Mouse (Mus musculus): ENCODE data around the gene Myo18b. TPM values are rescaled to one million over a fixed set of nuclear protein-coding genes. Genes with fewer than 3 reads are reported as not detected.

The Myo18b gene
- polyA plus RNA-seq, 1 experiment from 2014 or later, result 0.69 TPM

DNA sequence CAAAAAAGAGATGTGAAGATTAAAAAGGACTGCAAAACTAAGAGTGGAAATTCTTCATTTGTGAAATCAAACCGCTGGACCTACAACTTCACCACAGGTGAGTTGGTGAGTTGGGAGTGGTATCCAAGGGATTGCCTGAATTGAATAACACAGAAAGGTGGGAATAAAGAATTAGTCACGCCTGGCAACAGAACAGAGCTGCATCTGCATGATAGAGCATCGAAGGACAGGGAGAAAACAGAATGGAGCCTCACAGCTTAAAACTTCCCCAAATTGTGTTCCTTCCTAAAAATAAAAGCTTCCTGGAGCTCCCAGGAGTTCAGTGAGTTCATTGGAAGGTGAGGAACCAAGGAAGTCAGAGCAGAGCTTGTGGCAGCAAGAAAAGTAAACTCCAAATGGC, 73.7 kb downstream of the Myo18b start:
- Histone ChIP-seq H3K27ac (ENCODE audit: low read length) (no peak overlapping the region), H3K4me2 (replicated peaks; ENCODE audit: low read depth, low read length) (no peak overlapping the region), H3K4me3 (ENCODE audit: low read depth, low read length) (no peak overlapping the region), H3K9me3 (ENCODE audit: control insufficient read depth, low read depth, low read length) (no peaks in the 10 kb centered on the region), H3K36me3 (ENCODE audit: control insufficient read depth, insufficient read depth, low read length) (no peaks in the 10 kb centered on the region), H3K27me3 (ENCODE audit: control insufficient read depth, insufficient read depth, low read length) (no peaks in the 10 kb centered on the region), H3K4me1 (ENCODE audit: control insufficient read depth, insufficient read depth, low read length) (no peaks in the 10 kb centered on the region), H3K9ac (replicated peaks; ENCODE audit: low read depth, low read length) (no peak overlapping the region)
- 71% methylated on average over 3 of the region's 3 CpGs for WGBS
- no peak for ATAC-seq (ENCODE audit: insufficient number of reproducible peaks, insufficient read depth, low FRiP score, low read depth)

DNA sequence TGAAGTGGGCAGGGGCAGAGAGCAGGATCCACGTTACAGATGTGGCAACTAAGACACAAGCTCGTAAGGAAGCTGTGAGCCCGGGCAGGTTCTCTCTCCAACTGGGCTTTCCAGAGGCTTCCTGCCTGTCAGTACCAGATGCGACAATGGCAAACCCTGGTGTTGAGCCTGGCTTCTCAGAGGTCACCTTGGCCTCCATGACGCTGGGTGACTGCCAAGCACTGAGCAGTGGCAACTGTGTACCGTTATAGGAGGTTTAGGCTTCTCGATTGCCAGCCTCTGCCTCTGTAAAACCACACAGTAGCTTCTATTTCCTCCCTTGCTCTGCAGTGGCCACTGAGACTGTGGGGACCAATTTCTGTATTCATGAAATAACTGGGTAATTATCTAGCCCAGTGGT, 81.1 kb downstream of the Myo18b start:
- ATAC-seq (ENCODE audit: insufficient number of reproducible peaks, insufficient read depth, low FRiP score, low read depth), result no peak
- H3K36me3 ChIP-seq (ENCODE audit: control insufficient read depth, insufficient read depth, low read length), result no peaks in the 10 kb centered on the region
- no peak overlapping the region for H3K27ac ChIP-seq (ENCODE audit: low read length)
- H3K27me3 ChIP-seq (ENCODE audit: control insufficient read depth, insufficient read depth, low read length), result no peaks in the 10 kb centered on the region
- H3K9me3 ChIP-seq (ENCODE audit: control insufficient read depth, low read depth, low read length), result no peaks in the 10 kb centered on the region
- no peaks in the 10 kb centered on the region for H3K4me1 ChIP-seq (ENCODE audit: control insufficient read depth, insufficient read depth, low read length)
- H3K4me3 ChIP-seq (ENCODE audit: low read depth, low read length), result no peak overlapping the region
- WGBS, result 82% methylated on average over 7 of the region's 7 CpGs
- H3K9ac ChIP-seq (replicated peaks; ENCODE audit: low read depth, low read length), result no peak overlapping the region
- H3K4me2 ChIP-seq (replicated peaks; ENCODE audit: low read depth, low read length), result no peak overlapping the region

DNA sequence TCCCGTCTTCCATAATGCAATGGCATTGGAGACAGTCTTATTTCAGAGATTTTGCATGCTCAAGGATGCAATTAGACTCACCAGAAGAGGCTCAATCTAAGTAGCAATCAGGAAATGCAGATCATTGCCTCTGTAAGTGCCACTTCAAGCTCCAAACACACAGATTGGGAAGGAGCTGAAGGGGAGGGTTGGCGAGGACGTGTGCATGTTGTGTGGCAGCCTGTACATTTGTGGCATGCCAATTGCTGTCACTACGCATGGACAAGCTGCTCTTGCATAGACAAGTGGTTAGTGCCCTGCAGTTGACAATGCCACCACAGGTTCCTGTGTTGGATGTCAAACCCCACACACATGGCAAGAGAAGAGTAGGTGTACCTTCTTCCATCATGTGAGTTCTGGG, 88.5 kb downstream of the Myo18b start:
- WGBS, result 93% methylated on average over 4 of the region's 4 CpGs
- Histone ChIP-seq H3K36me3 (ENCODE audit: control insufficient read depth, insufficient read depth, low read length) (no peaks in the 10 kb centered on the region), H3K9me3 (ENCODE audit: control insufficient read depth, low read depth, low read length) (no peaks in the 10 kb centered on the region), H3K4me3 (ENCODE audit: low read depth, low read length) (no peak overlapping the region), H3K27ac (ENCODE audit: low read length) (no peak overlapping the region), H3K4me2 (replicated peaks; ENCODE audit: low read depth, low read length) (no peak overlapping the region), H3K27me3 (ENCODE audit: control insufficient read depth, insufficient read depth, low read length) (no peaks in the 10 kb centered on the region), H3K4me1 (ENCODE audit: control insufficient read depth, insufficient read depth, low read length) (no peaks in the 10 kb centered on the region), H3K9ac (replicated peaks; ENCODE audit: low read depth, low read length) (no peak overlapping the region)
- no peak for ATAC-seq (ENCODE audit: insufficient number of reproducible peaks, insufficient read depth, low FRiP score, low read depth)

DNA sequence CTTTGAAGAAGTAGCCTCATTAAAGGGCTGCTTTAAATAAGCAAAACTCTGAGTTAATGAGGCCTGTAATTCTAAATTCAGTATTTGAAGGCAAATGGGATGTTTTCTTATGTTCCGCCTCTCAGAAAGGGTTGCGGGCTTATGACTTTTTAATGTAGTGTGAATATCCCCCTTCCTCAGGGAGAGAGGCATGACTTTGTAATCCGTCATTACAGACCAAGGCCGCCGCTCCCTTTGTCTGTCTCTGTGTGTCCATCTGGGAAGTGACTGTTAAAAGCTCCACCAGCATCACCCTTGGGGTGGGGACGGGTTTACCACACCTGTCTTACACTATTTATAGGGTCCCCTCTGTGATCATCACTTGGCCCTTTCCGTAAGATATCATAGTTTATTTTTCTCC, 100.1 kb downstream of the Myo18b start:
- no peaks in the 10 kb centered on the region for H3K9me3 ChIP-seq (ENCODE audit: control insufficient read depth, low read depth, low read length)
- H3K4me2 ChIP-seq (replicated peaks; ENCODE audit: low read depth, low read length), result no peak overlapping the region
- ATAC-seq (ENCODE audit: insufficient number of reproducible peaks, insufficient read depth, low FRiP score, low read depth), result no peak
- no peak overlapping the region for H3K27ac ChIP-seq (ENCODE audit: low read length)
- H3K36me3 ChIP-seq (ENCODE audit: control insufficient read depth, insufficient read depth, low read length), result no peaks in the 10 kb centered on the region
- H3K9ac ChIP-seq (replicated peaks; ENCODE audit: low read depth, low read length), result no peak overlapping the region
- no peaks in the 10 kb centered on the region for H3K4me1 ChIP-seq (ENCODE audit: control insufficient read depth, insufficient read depth, low read length)
- no peak overlapping the region for H3K4me3 ChIP-seq (ENCODE audit: low read depth, low read length)
- 81% methylated on average over 7 of the region's 7 CpGs for WGBS
- no peaks in the 10 kb centered on the region for H3K27me3 ChIP-seq (ENCODE audit: control insufficient read depth, insufficient read depth, low read length)

DNA sequence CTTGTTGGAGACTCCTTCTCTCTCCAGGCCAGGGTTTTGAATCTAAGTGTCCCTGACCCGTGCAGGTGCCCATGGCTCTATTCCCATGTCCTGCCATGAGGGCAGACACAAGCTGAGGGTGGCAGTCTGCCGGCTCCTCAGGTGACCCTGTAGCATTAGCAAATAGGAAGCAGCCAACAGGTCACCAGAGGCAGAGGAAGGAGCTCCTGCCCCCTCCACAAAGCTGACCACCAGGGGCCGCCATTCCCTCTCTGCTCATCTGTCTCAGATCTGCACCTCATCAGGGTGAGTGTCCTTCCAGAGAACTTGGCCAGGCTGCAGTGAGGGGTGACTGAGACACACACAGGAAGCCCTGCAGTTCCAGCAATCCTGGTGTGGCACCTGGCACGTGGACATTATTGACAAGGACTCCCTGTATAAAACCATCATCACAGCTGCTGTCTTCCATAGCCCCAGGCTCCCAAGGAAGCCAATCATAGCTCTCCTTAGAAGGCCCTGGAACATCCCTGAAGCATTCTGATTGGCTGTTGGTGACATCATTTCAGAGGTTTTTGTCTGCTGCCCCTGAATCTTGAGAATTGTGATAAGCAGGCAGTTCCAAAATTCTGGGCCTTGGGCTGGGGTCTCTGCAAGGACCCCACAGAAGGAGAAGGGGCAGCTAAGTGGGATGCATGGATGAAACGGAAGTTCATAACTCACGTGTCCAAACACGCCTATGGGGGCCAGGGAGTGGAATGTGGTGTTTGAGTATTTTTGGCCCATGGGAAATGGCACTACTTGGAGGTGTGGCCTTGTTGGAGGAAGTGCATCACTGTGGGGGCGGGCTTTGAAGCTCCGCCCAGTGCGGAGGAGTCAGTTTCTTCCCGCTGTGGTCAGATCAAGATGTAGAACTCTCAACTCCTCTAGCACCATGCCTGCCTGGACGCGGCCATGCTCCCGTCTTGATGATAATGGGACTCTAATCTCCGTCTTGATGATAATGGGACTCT, 104.1 kb downstream of the Myo18b start:
- no peak for ATAC-seq (ENCODE audit: insufficient number of reproducible peaks, insufficient read depth, low FRiP score, low read depth)
- WGBS, result 74% methylated on average over 15 of the region's 15 CpGs
- Histone ChIP-seq H3K9ac (replicated peaks; ENCODE audit: low read depth, low read length) (no peak overlapping the region), H3K36me3 (ENCODE audit: control insufficient read depth, insufficient read depth, low read length) (no peaks in the 10 kb centered on the region), H3K4me3 (ENCODE audit: low read depth, low read length) (no peak overlapping the region), H3K4me1 (ENCODE audit: control insufficient read depth, insufficient read depth, low read length) (no peaks in the 10 kb centered on the region), H3K9me3 (ENCODE audit: control insufficient read depth, low read depth, low read length) (no peaks in the 10 kb centered on the region), H3K4me2 (replicated peaks; ENCODE audit: low read depth, low read length) (no peak overlapping the region), H3K27ac (ENCODE audit: low read length) (no peak overlapping the region), H3K27me3 (ENCODE audit: control insufficient read depth, insufficient read depth, low read length) (no peaks in the 10 kb centered on the region)

DNA sequence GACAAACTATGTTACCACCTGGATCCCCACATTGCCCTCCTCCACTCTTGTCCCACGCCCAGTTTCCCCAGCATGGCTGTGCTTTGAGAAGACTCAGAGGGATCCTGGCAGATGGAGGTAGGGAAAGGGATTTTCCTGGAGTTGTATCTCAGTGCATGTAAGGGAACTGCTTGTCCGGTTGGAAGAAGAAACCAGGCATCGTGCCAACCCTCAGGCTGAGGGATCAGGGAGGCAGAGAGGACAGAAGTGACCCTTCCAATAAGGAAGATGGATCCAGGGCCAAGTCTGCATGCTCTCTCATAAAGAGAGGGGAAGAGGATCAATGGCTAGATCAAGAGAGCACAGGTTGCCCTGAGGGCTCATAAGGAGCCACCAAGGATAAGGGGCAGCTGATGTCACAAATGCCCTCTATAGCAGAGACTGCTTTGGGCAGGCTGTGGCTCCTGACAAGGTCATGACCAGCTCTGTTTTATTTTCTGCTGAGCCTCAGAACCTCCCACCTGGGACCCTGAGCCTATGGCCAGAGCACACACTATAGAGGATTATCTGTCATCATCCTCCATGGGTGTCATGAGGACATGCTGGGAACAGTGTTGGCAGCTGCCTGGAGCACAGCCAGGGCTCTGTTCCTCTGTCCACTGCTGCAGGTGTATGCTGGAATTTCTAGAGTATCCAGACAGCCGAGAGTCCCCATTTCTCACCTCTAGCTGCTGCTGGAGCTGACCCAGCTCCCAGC, 105.6 kb downstream of the Myo18b start:
- Histone ChIP-seq H3K9me3 (ENCODE audit: control insufficient read depth, low read depth, low read length) (no peaks in the 10 kb centered on the region), H3K4me3 (ENCODE audit: low read depth, low read length) (no peak overlapping the region), H3K27me3 (ENCODE audit: control insufficient read depth, insufficient read depth, low read length) (no peaks in the 10 kb centered on the region), H3K36me3 (ENCODE audit: control insufficient read depth, insufficient read depth, low read length) (no peaks in the 10 kb centered on the region), H3K4me1 (ENCODE audit: control insufficient read depth, insufficient read depth, low read length) (no peaks in the 10 kb centered on the region), H3K27ac (ENCODE audit: low read length) (no peak overlapping the region), H3K9ac (replicated peaks; ENCODE audit: low read depth, low read length) (no peak overlapping the region), H3K4me2 (replicated peaks; ENCODE audit: low read depth, low read length) (no peak overlapping the region)
- 63% methylated on average over 4 of the region's 4 CpGs for WGBS
- ATAC-seq (ENCODE audit: insufficient number of reproducible peaks, insufficient read depth, low FRiP score, low read depth), result no peak

DNA sequence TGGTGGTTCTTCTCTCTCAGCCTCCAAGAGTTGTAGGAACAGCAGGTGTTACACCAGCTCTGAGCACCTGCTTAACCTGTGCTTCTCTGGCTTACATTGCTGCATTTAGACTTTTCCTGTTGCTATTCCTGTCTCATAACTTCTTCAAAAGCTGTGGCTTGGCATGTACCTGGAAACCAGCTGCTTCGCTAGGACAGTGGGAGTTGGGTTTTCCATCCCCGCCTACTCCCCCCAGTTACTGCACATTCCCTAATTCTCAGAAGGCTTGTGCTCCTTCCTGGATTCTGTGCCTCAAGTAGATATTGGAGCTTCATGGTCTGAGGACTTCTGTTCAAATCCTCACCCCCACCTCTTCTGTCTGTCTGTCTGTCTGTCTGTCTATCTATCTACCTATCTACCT, 107.7 kb downstream of the Myo18b start:
- H3K9ac ChIP-seq (replicated peaks; ENCODE audit: low read depth, low read length), result no peak overlapping the region
- H3K4me1 ChIP-seq (ENCODE audit: control insufficient read depth, insufficient read depth, low read length), result no peaks in the 10 kb centered on the region
- H3K36me3 ChIP-seq (ENCODE audit: control insufficient read depth, insufficient read depth, low read length), result no peaks in the 10 kb centered on the region
- H3K4me3 ChIP-seq (ENCODE audit: low read depth, low read length), result no peak overlapping the region
- no peaks in the 10 kb centered on the region for H3K27me3 ChIP-seq (ENCODE audit: control insufficient read depth, insufficient read depth, low read length)
- WGBS, result 93% methylated on average over 2 of the region's 2 CpGs
- H3K9me3 ChIP-seq (ENCODE audit: control insufficient read depth, low read depth, low read length), result no peaks in the 10 kb centered on the region
- no peak overlapping the region for H3K27ac ChIP-seq (ENCODE audit: low read length)
- ATAC-seq (ENCODE audit: insufficient number of reproducible peaks, insufficient read depth, low FRiP score, low read depth), result no peak
- H3K4me2 ChIP-seq (replicated peaks; ENCODE audit: low read depth, low read length), result no peak overlapping the region

DNA sequence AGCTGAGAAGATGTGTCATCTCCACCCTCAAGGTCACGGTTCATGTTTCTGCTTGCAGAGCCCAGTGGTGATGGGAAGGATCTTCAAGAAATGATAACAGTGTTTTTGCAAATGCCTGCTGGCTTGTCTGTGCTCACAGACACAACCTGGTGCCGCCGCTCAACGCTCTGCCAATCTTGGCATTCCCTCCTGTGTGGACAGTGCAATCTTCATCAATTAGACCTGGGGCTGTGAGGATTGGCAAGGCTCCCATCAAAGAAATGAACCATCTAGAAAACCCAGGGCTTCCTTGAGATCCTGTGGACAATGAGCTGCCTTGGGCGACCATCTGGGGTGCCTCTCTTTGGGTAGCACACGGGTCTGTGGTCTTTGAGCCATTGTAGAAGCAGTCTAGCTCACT, 109.4 kb downstream of the Myo18b start:
- Histone ChIP-seq H3K27ac (ENCODE audit: low read length) (no peak overlapping the region), H3K4me2 (replicated peaks; ENCODE audit: low read depth, low read length) (no peak overlapping the region), H3K4me3 (ENCODE audit: low read depth, low read length) (no peak overlapping the region), H3K36me3 (ENCODE audit: control insufficient read depth, insufficient read depth, low read length) (no peaks in the 10 kb centered on the region), H3K27me3 (ENCODE audit: control insufficient read depth, insufficient read depth, low read length) (no peaks in the 10 kb centered on the region), H3K9ac (replicated peaks; ENCODE audit: low read depth, low read length) (no peak overlapping the region), H3K9me3 (ENCODE audit: control insufficient read depth, low read depth, low read length) (no peaks in the 10 kb centered on the region), H3K4me1 (ENCODE audit: control insufficient read depth, insufficient read depth, low read length) (no peaks in the 10 kb centered on the region)
- no peak for ATAC-seq (ENCODE audit: insufficient number of reproducible peaks, insufficient read depth, low FRiP score, low read depth)
- WGBS, result 84% methylated on average over 6 of the region's 6 CpGs
